Mouse (Mus musculus): Measurements from ENCODE around the gene Atp2a2.

- TF ChIP-seq CTCF (IDR thresholded peaks at IDR 0.05; ENCODE audit: low read depth) (no peak), EP300 (IDR thresholded peaks at IDR 0.05; ENCODE audit: low read depth) (no peak)
Observed at GRCm38 (mm10) chr5:122516901-122517300, 14.9 kb upstream of the Atp2a2 start.

Measured in heart, postnatal 0 days (tissue).